Mouse (Mus musculus): ENCODE data around the gene Entpd4b. TPM values are rescaled to one million over a fixed set of nuclear protein-coding genes. Genes with fewer than 3 reads are reported as not detected.
"Not testable (repeated sequence)": the region's sequence is repeated elsewhere in the genome, so short reads cannot be mapped to it uniquely, and the experiment has no call there.

Gene Entpd4b
- total RNA-seq (2015; ENCODE audit: low replicate concordance) (0.72 and 0.84 TPM in 2 replicates), total RNA-seq (2017; ENCODE audit: low replicate concordance) (1.2 and 5.3 TPM in 2 replicates)

GRCm38 (mm10) chr14:69555110-69555831, at the start of gene Entpd4b:
TSS of gene Entpd4b (plus strand) at chr14:69555424.
- ATAC-seq (replicated peaks; ENCODE audit: low FRiP score, poor library complexity, severe bottlenecking), result peak; percentile 83

- ATAC-seq (replicated peaks; ENCODE audit: low FRiP score, poor library complexity, severe bottlenecking), result not testable (repeated sequence)
Measured at GRCm38 (mm10) chr14:69507000-69507399, 48.2 kb upstream of the Entpd4b start.

GRCm38 (mm10) chr14:69512449-69512848, 42.8 kb upstream of the Entpd4b start, which contains the start of gene Gm27179:
TSS of gene Gm27179 (minus strand) at chr14:69512549.
- not testable (repeated sequence) for ATAC-seq (replicated peaks; ENCODE audit: low FRiP score, poor library complexity, severe bottlenecking)

GRCm38 (mm10) chr14:69520810-69521209, 34.4 kb upstream of the Entpd4b start:
- not testable (repeated sequence) for ATAC-seq (replicated peaks; ENCODE audit: low FRiP score, poor library complexity, severe bottlenecking)

- ATAC-seq (replicated peaks; ENCODE audit: low FRiP score, poor library complexity, severe bottlenecking), result peak; percentile 88
Measured at GRCm38 (mm10) chr14:69523001-69523400, 32.2 kb upstream of the Entpd4b start.

- peak; percentile 59 for ATAC-seq (replicated peaks; ENCODE audit: low FRiP score, poor library complexity, severe bottlenecking)
Measured at GRCm38 (mm10) chr14:69526202-69526601, 29.0 kb upstream of the Entpd4b start.

GRCm38 (mm10) chr14:69536539-69536938, 18.7 kb upstream of the Entpd4b start:
- peak; percentile 78 for ATAC-seq (replicated peaks; ENCODE audit: low FRiP score, poor library complexity, severe bottlenecking)

- ATAC-seq (replicated peaks; ENCODE audit: low FRiP score, poor library complexity, severe bottlenecking), result peak; percentile 76
Measured at GRCm38 (mm10) chr14:69540113-69540512, 15.1 kb upstream of the Entpd4b start.

- ATAC-seq (replicated peaks; ENCODE audit: low FRiP score, poor library complexity, severe bottlenecking), result peak; percentile 37
Measured at GRCm38 (mm10) chr14:69542695-69543094, 12.5 kb upstream of the Entpd4b start.

- 0 out of 2 replicates have a peak, but pooled peaks have one; percentile 31 for ATAC-seq (replicated peaks; ENCODE audit: low FRiP score, poor library complexity, severe bottlenecking)
Measured at GRCm38 (mm10) chr14:69544033-69544432, 11.2 kb upstream of the Entpd4b start.

- ATAC-seq (replicated peaks; ENCODE audit: low FRiP score, poor library complexity, severe bottlenecking), result not testable (repeated sequence)
Measured at GRCm38 (mm10) chr14:69545052-69545451, 10.2 kb upstream of the Entpd4b start.

GRCm38 (mm10) chr14:69547310-69547709, 7.9 kb upstream of the Entpd4b start:
- ATAC-seq (replicated peaks; ENCODE audit: low FRiP score, poor library complexity, severe bottlenecking), result not testable (repeated sequence)

- ATAC-seq (replicated peaks; ENCODE audit: low FRiP score, poor library complexity, severe bottlenecking), result not testable (repeated sequence)
Measured at GRCm38 (mm10) chr14:69556820-69557219, 1.6 kb downstream of the Entpd4b start.

- ATAC-seq (replicated peaks; ENCODE audit: low FRiP score, poor library complexity, severe bottlenecking), result not testable (repeated sequence)
Measured at GRCm38 (mm10) chr14:69557550-69557949, 2.3 kb downstream of the Entpd4b start.

Other genes with a start within 250 kb of the Entpd4b start
- gene Gm16867, start 52.1 kb upstream of the Entpd4b start, total RNA-seq (2015; ENCODE audit: low replicate concordance), result 388 and 391 TPM in 2 replicates
- 203 and 274 TPM in 2 replicates for gene Gm16867, start 52.1 kb upstream of the Entpd4b start, total RNA-seq (2017; ENCODE audit: low replicate concordance)
- gene Gm27179, start 42.9 kb upstream of the Entpd4b start, total RNA-seq (2015; ENCODE audit: low replicate concordance), result not detected in 2 replicates
- not detected in 2 replicates for gene Gm27179, start 42.9 kb upstream of the Entpd4b start, total RNA-seq (2017; ENCODE audit: low replicate concordance)

Data from erythroid progenitor cell, adult 5-6 weeks (primary cell).